In the genomic region with DNA sequence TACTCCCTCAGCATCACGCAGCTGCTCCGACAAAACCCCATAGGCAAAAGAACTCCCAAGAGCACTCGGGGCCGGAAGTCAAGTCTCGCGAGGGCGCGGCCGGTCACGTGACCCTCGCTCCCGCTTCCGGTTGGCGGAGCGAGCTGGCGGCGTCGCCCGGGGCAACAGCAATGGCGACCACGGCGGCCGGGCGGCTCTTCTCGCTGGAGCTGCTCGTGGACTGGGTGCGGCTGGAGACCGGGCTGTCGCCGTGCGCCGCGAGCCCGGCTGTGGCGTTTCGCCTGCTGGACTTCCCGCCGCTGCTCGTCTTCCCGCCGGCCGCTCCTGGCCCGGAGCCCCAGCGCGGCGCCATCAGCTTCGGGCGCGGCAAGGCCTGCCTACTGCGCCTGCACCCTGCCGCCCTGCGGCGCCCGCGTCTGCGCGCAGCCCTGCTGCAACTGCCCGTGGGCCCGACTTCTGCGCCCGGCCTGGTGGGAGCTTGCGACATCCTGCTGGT, we compare ENCODE assay signal across 7 mouse cellular contexts. TPM values are rescaled to one million over a fixed set of nuclear protein-coding genes. Genes with fewer than 3 reads are reported as not detected.
DNase-seq lines count a peak whose midpoint lies in the region; ATAC-seq and TF ChIP-seq lines count a peak whose summit lies in the region.

Gene Map10, plus strand, starts transcription at position 119 of the 496 bp plus-strand sequence.

- H3K27ac ChIP-seq in embryonic fibroblast, embryonic 13.5 days (ENCODE audit: insufficient read depth, low read length), result no peak within 1 kb of the TSS
- peak within 1 kb of the TSS; percentile 56 for H3K27ac ChIP-seq in heart, embryonic 13.5 days (replicated peaks)
- H3K27ac ChIP-seq in kidney, embryonic 16.5 days (ENCODE audit: low read length), result no peak within 1 kb of the TSS
- H3K27ac ChIP-seq in limb, embryonic 15.5 days, result peak within 1 kb of the TSS; percentile 47; the same call in 1 of the 2 replicates
- peak within 1 kb of the TSS; percentile 75; the same call in 1 of the 2 replicates for H3K27ac ChIP-seq in midbrain, postnatal 0 days (ENCODE audit: low read depth, low read length)

- TF ChIP-seq CTCF in brain, embryonic 14.5 days (IDR thresholded peaks at IDR 0.05; ENCODE audit: borderline replicate concordance, extremely low read depth, insufficient read depth, insufficient read length), result no peak
- TF ChIP-seq CTCF in embryonic fibroblast, embryonic 13.5 days (IDR thresholded peaks at IDR 0.05; ENCODE audit: borderline replicate concordance, insufficient read depth, low read length), result no peak
- no peak for TF ChIP-seq CTCF in midbrain, postnatal 0 days (IDR thresholded peaks at IDR 0.05)

- no peaks in the 10 kb centered on the region for H3K4me1 ChIP-seq in embryonic fibroblast, embryonic 13.5 days (ENCODE audit: control insufficient read depth, insufficient read depth, low read length)
- H3K4me1 ChIP-seq in heart, embryonic 13.5 days, result peaks cover 38% of the 10 kb centered on the region
- peaks cover 7% of the 10 kb centered on the region; the same call in 1 of the 2 replicates for H3K4me1 ChIP-seq in kidney, embryonic 16.5 days (ENCODE audit: insufficient read depth, low read length)
- H3K4me1 ChIP-seq in limb, embryonic 15.5 days, result peaks cover 21% of the 10 kb centered on the region
- peaks cover 5% of the 10 kb centered on the region; the same call in 1 of the 2 replicates for H3K4me1 ChIP-seq in midbrain, postnatal 0 days (ENCODE audit: insufficient read depth, low read length)

- H3K9ac ChIP-seq in heart, embryonic 13.5 days, result peak within 1 kb of the TSS; percentile 83
- peak within 1 kb of the TSS; percentile 75 for H3K9ac ChIP-seq in kidney, embryonic 16.5 days (replicated peaks; ENCODE audit: low read length)
- peak within 1 kb of the TSS; percentile 60; the same call in 1 of the 2 replicates for H3K9ac ChIP-seq in limb, embryonic 15.5 days
- peak within 1 kb of the TSS; percentile 57 for H3K9ac ChIP-seq in midbrain, postnatal 0 days (replicated peaks; ENCODE audit: low read length, poor library complexity, severe bottlenecking)

- peaks cover 21% of the 10 kb centered on the region for H3K36me3 ChIP-seq in heart, embryonic 13.5 days
- peaks cover 20% of the 10 kb centered on the region for H3K36me3 ChIP-seq in kidney, embryonic 16.5 days (ENCODE audit: insufficient read depth, low read length)
- peaks cover 7% of the 10 kb centered on the region; the same call in 1 of the 2 replicates for H3K36me3 ChIP-seq in limb, embryonic 15.5 days
- no peaks in the 10 kb centered on the region for H3K36me3 ChIP-seq in midbrain, postnatal 0 days (ENCODE audit: insufficient read depth, low read length)

- DNase-seq in brain, embryonic 14.5 days (ENCODE audit: low read depth), result peak; percentile 96
- peak; percentile 93 for DNase-seq in midbrain, postnatal 0 days (ENCODE audit: low spot score)
- DNase-seq in spleen, postnatal 10 days (ENCODE audit: low spot score in 2 of 2), result peak; percentile 49 to 84

- H3K27me3 ChIP-seq in heart, embryonic 13.5 days (replicated peaks), result no peaks in the 10 kb centered on the region
- peaks cover 2% of the 10 kb centered on the region; the same call in 1 of the 2 replicates for H3K27me3 ChIP-seq in kidney, embryonic 16.5 days (ENCODE audit: insufficient read depth, low read length)
- H3K27me3 ChIP-seq in limb, embryonic 15.5 days, result no peaks in the 10 kb centered on the region
- H3K27me3 ChIP-seq in midbrain, postnatal 0 days (ENCODE audit: insufficient read depth, low read length), result no peaks in the 10 kb centered on the region

- H3K9me3 ChIP-seq in heart, embryonic 13.5 days, result peaks cover 23% of the 10 kb centered on the region
- peaks cover 31% of the 10 kb centered on the region for H3K9me3 ChIP-seq in kidney, embryonic 16.5 days (ENCODE audit: low read length)
- peaks cover 21% of the 10 kb centered on the region for H3K9me3 ChIP-seq in limb, embryonic 15.5 days
- peaks cover 15% of the 10 kb centered on the region for H3K9me3 ChIP-seq in midbrain, postnatal 0 days (ENCODE audit: low read length)

- H3K4me3 ChIP-seq in embryonic fibroblast, embryonic 13.5 days (ENCODE audit: insufficient read depth, low read length), result peak within 1 kb of the TSS; percentile 19
- peak within 1 kb of the TSS; percentile 72 for H3K4me3 ChIP-seq in heart, embryonic 13.5 days
- H3K4me3 ChIP-seq in kidney, embryonic 16.5 days (ENCODE audit: low read length), result peak within 1 kb of the TSS; percentile 54
- peak within 1 kb of the TSS; percentile 57 for H3K4me3 ChIP-seq in limb, embryonic 15.5 days
- H3K4me3 ChIP-seq in midbrain, postnatal 0 days (ENCODE audit: low read depth, low read length), result peak within 1 kb of the TSS; percentile 46

- TF ChIP-seq POLR2A in brain, embryonic 14.5 days (IDR thresholded peaks at IDR 0.05; ENCODE audit: borderline replicate concordance, extremely low read depth, insufficient read depth, insufficient read length, poor library complexity, severe bottlenecking), result peak; percentile 62
- peak; percentile 39; the same call in 1 of the 2 replicates for TF ChIP-seq POLR2A in embryonic fibroblast, embryonic 13.5 days (IDR thresholded peaks at IDR 0.05; ENCODE audit: low read depth, low read length)

- H3K4me2 ChIP-seq in heart, embryonic 13.5 days, result peak within 1 kb of the TSS; percentile 87
- H3K4me2 ChIP-seq in kidney, embryonic 16.5 days (replicated peaks; ENCODE audit: low read depth, low read length), result peak within 1 kb of the TSS; percentile 66
- peak within 1 kb of the TSS; percentile 92 for H3K4me2 ChIP-seq in limb, embryonic 15.5 days
- peak within 1 kb of the TSS; percentile 82 for H3K4me2 ChIP-seq in midbrain, postnatal 0 days (ENCODE audit: low read depth, low read length, poor library complexity, severe bottlenecking)

- WGBS in heart, embryonic 13.5 days, result 3% methylated on average over 61 of the region's 62 CpGs
- 2% methylated on average over 62 of the region's 62 CpGs for WGBS in kidney, embryonic 16.5 days
- WGBS in limb, embryonic 15.5 days, result 1% methylated on average over 60 of the region's 62 CpGs
- WGBS in midbrain, postnatal 0 days, result 2% methylated on average over 52 of the region's 62 CpGs

- peak; percentile 56 for ATAC-seq in heart, embryonic 13.5 days (ENCODE audit: extremely low read depth, insufficient number of reproducible peaks, low FRiP score, low TSS enrichment)
- peak; percentile 84 for ATAC-seq in kidney, embryonic 16.5 days (ENCODE audit: low FRiP score, low TSS enrichment)
- peak; percentile 70 for ATAC-seq in limb, embryonic 15.5 days (ENCODE audit: insufficient number of reproducible peaks, low FRiP score, low TSS enrichment, low read depth)
- peak; percentile 77 for ATAC-seq in midbrain, postnatal 0 days (ENCODE audit: low FRiP score)

RNA-seq across cellular contexts. Expression of gene Map10, which starts in this region (rescaled TPM):
- 5.1 and 5.8 TPM in 2 replicates for polyA plus RNA-seq in brain, embryonic 14.5 days (2012; rRNA removed)
- 2.8 TPM in 2 replicates for polyA plus RNA-seq in embryonic fibroblast, embryonic 13.5 days (2011; ENCODE audit: insufficient read length, low read depth, missing spikeins)
- polyA plus RNA-seq in heart, embryonic 13.5 days (2015; fragmentation: Nextera tagmentation; extraction: Ambion mirVana), result 4.9 and 5.9 TPM in 2 replicates
- polyA plus RNA-seq in kidney, embryonic 16.5 days (2015; fragmentation: Nextera tagmentation; extraction: Ambion mirVana), result 6.7 and 7.3 TPM in 2 replicates
- 5.4 and 5.9 TPM in 2 replicates for polyA plus RNA-seq in limb, embryonic 15.5 days (2015; fragmentation: Nextera tagmentation; extraction: Ambion mirVana)
- 11.0 and 11.6 TPM in 2 replicates for total RNA-seq in midbrain, postnatal 0 days (2014; rRNA removed)
- 5.8 and 6.9 TPM in 2 replicates for polyA plus RNA-seq in midbrain, postnatal 0 days (2015; fragmentation: Nextera tagmentation; extraction: Ambion mirVana)

Comparison
In these comparisons a context has a peak if more than half of its experiments do, and no peak if none do; other contexts are left out.
1. H3K27ac ChIP-seq: peak in heart, embryonic 13.5 days (single experiment), limb, embryonic 15.5 days (single experiment) and midbrain, postnatal 0 days (single experiment); none in embryonic fibroblast, embryonic 13.5 days (single experiment) and kidney, embryonic 16.5 days (single experiment).
2. H3K4me3 ChIP-seq: peak in every context shown above with its lines; median percentile 72 in heart, embryonic 13.5 days; 57 in limb, embryonic 15.5 days; 54 in kidney, embryonic 16.5 days; 46 in midbrain, postnatal 0 days; 19 in embryonic fibroblast, embryonic 13.5 days.
3. Peak in every context shown above with its lines, with median percentiles within 50 percentile points of each other: DNase-seq, ATAC-seq, H3K4me2 ChIP-seq and H3K9ac ChIP-seq.